Mouse (Mus musculus): ENCODE results near the gene Uso1. TPM values are rescaled to one million over a fixed set of nuclear protein-coding genes. Genes with fewer than 3 reads are reported as not detected.
"Not testable (repeated sequence)": the region's sequence is repeated elsewhere in the genome, so short reads cannot be mapped to it uniquely, and the experiment has no call there.

Uso1 gene
- total RNA-seq, 1 experiment from 2014 or later = 72.1 TPM

GRCm38 (mm10) chr5:92127141-92127625 lies 10.6 kb upstream of the Uso1 start:
- peak; percentile 24 for DNase-seq

DNA sequence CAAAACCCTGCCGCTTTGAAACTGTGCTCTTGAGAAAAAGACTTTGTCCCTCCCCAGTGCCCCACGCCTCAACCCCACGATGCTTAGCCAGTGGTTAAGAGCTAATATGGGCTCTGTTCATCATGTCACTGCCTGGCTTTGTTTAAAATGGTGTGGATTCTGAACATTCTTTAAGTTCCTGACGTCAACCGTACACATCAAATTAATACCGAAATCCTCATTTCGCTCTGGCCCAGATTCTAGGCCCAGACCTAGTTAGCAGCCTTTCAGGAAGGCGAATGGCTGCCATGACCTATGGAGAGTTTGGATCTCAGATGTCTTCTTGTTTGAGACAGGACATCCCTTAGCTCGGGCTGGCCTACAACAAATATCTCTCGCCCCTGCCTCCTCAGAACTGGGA lies 10.0 kb upstream of the Uso1 start:
- DNase-seq = no peak

GRCm38 (mm10) chr5:92128570-92128969 lies 9.2 kb upstream of the Uso1 start:
- DNase-seq = peak; percentile 59

- DNase-seq = no peak
Measured at GRCm38 (mm10) chr5:92129321-92129768, 8.4 kb upstream of the Uso1 start.

GRCm38 (mm10) chr5:92130040-92130682 lies 7.6 kb upstream of the Uso1 start:
- no peak for DNase-seq

DNA sequence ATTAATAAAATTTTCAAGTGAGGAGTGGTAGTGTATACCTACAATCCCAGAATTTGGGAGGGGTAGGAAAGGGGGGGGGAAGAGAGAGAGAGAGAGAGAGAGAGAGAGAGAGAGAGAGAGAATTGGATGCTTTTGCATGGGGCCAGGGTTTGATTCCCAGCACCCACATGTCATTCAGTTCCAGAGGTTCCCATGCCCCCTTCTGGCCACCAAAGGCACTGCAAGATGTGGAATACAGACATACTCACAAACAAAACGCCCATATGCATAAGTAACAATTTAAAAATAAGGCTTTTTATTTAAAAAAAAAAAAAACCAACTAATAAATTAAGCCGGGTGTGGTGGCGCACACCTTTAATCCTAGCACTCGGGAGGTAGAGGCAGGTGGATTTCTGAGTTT lies 5.6 kb upstream of the Uso1 start:
- DNase-seq = no peak

DNA sequence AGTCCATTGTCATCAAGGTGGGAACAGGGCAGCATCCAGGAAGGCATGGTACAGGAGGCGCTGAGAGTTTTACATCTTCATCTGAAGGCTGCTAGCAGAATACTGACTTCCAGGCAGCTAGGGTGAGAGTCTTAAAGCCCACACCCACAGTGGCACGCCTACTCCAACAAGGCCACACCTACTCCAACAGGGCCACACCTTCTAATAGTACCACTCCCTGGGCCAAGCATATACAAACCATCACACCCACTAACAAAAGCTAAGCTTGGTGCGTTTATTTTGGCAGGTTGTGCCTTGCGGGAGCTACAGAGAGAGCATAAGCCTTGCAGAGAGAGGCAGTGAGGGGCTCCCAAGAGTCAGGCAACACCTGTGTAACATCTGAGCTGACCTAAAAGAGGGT lies 4.7 kb upstream of the Uso1 start:
- DNase-seq = not testable (repeated sequence)

DNA sequence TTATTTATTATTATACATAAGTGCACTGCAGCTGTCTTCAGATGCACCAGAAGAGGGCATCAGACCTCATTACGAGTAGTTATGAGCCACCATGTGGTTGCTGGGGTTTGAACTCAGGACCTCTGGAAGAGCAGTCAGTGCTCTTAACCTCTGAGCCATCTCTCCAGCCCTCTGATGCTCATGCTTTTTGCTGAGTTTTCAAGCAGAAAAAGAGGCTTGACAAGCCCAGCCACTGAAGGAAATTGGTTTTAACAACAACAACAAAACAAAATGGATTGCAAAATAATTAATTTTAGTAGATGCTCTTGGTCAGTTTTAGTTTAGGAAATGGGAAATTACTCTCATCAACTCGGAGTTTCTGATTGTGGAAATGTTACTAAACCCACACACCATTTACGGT lies 2.8 kb upstream of the Uso1 start:
- DNase-seq = no peak

DNA sequence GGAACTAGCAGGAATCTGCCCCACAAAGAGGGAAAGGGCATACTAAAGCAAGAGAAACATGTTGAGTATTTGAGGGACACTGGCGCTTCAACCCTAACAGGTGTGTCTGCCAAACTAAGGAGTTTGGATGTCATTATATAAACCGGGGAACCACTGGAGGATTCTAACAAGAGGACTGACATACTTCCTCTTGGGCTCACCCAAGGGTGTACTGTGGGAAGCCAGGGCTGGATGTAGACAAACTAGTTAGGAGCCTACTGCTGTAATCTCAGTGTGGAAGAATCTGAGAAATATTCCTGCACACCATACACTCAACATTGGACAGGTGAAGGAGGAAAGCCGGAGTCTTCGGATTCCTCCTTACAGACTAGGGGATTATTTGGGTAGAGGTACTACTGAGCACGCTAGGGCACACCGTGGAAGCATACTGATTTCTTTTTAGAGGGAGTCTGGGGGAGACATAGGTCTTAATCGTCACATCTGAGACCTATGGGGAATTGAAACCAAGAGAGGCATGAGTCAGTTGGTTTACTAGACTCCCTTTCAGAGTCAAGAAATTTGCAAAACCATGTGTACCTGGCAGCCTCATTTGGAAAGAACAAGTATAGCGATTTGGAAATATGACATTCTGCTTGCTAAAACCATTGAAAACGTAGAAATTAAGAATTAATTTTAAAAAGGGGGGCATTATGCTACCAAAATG lies 1.1 kb upstream of the Uso1 start:
- no peak for DNase-seq

DNA sequence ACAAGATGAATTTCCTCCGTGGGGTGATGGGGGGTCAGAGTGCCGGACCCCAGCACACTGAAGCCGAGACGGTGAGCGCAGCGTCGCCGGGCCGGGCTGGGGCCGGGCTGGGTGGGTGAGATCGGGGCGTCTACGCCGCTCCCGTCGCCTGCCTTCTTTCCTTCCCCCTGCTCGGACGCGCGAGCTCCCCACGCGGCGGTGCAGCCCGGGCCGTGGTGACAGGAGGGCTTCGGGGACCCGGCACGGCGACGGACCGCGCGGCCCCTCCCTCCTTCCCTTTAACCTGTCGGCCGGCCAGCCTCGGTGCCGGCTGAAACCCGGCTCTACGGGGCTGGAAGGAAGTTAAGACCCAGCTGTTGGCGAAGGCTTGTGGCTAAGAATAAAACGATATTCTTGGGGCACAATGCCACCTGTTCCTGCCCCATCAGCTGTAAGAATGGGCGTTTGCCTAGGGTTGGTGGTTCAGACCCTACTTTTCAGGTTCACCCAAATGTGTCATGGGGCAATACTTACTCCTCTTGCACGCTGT lies 419 bp downstream of the Uso1 start:
- peak; percentile 73 for DNase-seq

GRCm38 (mm10) chr5:92139191-92139590 lies 1.5 kb downstream of the Uso1 start:
- peak; percentile 15 for DNase-seq

- DNase-seq = no peak
Measured at GRCm38 (mm10) chr5:92141696-92142095, 4.0 kb downstream of the Uso1 start.

- no peak for DNase-seq
Measured at GRCm38 (mm10) chr5:92142481-92142880, 4.7 kb downstream of the Uso1 start.

DNA sequence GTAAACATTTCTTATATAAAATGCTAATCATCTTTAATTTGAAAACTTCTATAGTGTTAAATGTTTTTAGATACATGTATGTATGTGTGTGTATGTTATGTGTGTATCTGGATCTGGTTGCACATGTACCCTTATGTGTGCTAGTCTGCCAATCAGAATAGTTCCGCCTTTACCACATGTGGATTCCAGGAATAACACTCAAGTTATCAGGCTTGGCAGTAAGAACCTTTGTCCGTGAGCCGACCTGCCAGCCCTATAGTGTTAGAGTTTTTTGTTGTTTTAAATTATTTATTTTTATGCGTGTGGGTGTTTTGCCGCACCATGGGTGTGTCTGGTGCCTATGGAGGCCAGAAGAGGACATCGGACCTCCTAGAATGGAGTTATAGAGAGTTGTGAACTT lies 5.9 kb downstream of the Uso1 start:
- DNase-seq = no peak

- DNase-seq = no peak
Measured at GRCm38 (mm10) chr5:92144954-92145708, 7.4 kb downstream of the Uso1 start.

- no peak for DNase-seq
Measured at GRCm38 (mm10) chr5:92148248-92148647, 10.5 kb downstream of the Uso1 start.

DNA sequence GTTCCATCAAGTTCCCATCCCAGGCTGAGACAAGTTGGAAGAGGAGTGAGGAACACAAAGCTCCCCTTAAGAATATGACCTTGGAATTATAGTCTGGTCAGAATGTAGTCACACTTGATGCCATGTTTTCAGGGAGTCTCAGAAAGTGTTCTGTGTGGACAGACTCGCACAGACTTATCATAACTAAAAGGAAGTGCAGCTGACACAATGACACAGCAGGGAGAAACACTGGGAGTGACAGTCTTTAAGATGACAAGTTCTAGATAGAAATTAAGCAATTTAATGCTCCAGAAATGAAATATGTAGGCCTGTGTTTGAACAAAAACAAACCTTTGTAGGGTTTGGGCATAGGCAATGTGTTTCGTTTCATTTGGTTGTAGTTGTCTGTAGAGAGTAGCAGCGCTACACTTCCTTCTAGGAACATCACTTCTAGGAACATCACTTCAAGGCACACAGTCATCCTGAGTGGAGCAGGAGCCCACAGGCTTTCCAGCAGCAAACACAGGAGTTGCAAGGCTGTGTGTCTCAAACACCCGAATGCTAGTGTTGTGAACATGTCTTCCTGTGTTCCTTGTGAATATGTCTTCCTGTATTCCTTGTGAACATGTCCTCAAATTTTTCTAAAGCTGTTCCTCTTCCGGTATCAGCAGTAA lies 11.7 kb downstream of the Uso1 start:
- DNase-seq = no peak

DNA sequence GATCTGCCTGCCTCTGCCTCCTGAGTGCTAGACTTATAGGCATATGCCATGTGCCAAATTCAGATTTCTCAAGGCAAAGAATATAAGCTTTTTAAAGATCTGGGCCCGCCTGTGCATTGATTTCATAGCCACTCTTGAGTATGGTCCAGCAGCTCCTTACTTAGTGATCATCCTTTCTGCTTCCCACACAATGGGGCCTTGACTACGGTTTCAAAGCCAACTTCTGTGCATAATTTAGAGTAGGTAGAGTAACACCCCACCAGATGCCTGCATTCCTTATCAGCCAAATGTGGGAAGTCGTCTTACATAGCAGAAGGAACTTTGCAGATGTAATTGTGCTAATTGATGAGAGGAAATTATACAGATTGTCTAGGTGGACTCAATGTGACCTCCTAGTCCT lies 17.1 kb downstream of the Uso1 start:
- no peak for DNase-seq

GRCm38 (mm10) chr5:92165976-92166375 lies 28.2 kb downstream of the Uso1 start:
- no peak for DNase-seq

- DNase-seq = no peak
Measured at GRCm38 (mm10) chr5:92183071-92183830, 45.5 kb downstream of the Uso1 start.

DNA sequence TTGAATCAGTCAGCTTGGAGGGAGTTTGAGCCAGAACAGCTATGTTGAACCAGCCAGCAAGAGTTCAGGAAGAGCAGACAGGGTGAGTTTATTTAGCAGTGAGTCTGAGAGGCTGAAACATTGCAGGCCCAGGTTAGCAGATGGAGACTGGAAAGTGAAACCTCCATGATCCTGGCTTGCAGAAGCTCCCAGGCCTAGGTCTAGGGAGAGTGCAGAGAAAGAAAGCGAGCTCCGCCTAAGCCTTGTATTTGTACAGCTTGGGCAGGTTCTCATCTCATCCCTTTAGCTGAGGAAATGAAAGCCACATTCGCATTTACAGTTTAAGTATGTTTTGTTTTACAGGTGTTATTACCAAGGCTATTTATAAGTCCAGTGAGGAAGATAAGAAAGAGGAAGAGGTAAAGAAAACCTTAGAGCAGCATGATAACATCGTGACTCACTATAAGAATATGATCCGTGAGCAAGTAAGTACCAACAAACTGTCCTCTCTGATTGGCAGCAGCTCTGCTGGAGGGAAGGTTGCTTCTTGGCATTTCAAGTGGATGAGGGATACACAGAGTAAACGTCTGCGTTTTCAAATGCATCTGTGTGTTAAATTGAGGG lies 51.2 kb downstream of the Uso1 start:
- DNase-seq = no peak
